Mouse (Mus musculus) kidney, postnatal 0 days (tissue): ENCODE results near the gene Acta2. TPM values are rescaled to one million over a fixed set of nuclear protein-coding genes. Genes with fewer than 3 reads are reported as not detected.
A peak's percentile ranks its signal among the peaks of the same experiment; 100 is the strongest.

ENCODE experiments used
- ATAC-seq: fragments of 200-750 bp; cut with Nextera tagmentation; replicated peaks from 2 replicates; pipeline ENCODE4 v1.8.0; 2017; ENCODE audit warnings: low read depth, moderate number of reproducible peaks, moderate TSS enrichment, moderate library complexity; ENCODE audit not compliant: low FRiP score
- DNase-seq: peaks from one replicate; pipeline ENCODE4 v3.0.0-alpha.2; 2016; ENCODE audit warnings: low spot score
- H3K27ac ChIP-seq: fragments of 300-500 bp; sonication (generic); 2 replicates; pipeline ENCODE4 v1.5.1; 2014; ENCODE audit warnings: mild to moderate bottlenecking
- H3K27me3 ChIP-seq: fragments of 300-500 bp; sonication (generic); 2 replicates; pipeline ENCODE4 v1.6.1; 2014; ENCODE audit warnings: low read length, mixed read lengths; ENCODE audit not compliant: insufficient read depth
- H3K36me3 ChIP-seq: fragments of 300-500 bp; sonication (generic); 2 replicates; pipeline ENCODE4 v1.6.1; 2014; ENCODE audit warnings: low read length, mixed read lengths; ENCODE audit not compliant: insufficient read depth
- H3K4me1 ChIP-seq: fragments of 300-500 bp; sonication (generic); replicated peaks from 2 replicates; pipeline ENCODE4 v1.6.1; 2014; ENCODE audit warnings: antibody characterized with exemption, low read length, mixed read lengths; ENCODE audit not compliant: insufficient read depth
- H3K4me2 ChIP-seq: fragments of 300-500 bp; sonication (generic); 2 replicates; pipeline ENCODE4 v1.6.1; 2014; ENCODE audit warnings: mild to moderate bottlenecking, low read length, moderate library complexity, mixed read lengths
- H3K4me3 ChIP-seq: fragments of 300-500 bp; sonication (generic); replicated peaks from 2 replicates; pipeline ENCODE4 v1.5.1; 2014; ENCODE audit warnings: low read depth, low read length
- H3K9ac ChIP-seq: fragments of 300-500 bp; sonication (generic); 2 replicates; pipeline ENCODE4 v1.6.1; 2014; ENCODE audit warnings: low read depth, low read length
- H3K9me3 ChIP-seq: fragments of 300-500 bp; sonication (generic); replicated peaks from 2 replicates; pipeline ENCODE4 v1.6.1; 2016; ENCODE audit warnings: low read length, inconsistent platforms, mixed read lengths
- CTCF ChIP-seq: IDR thresholded peaks from 2 replicates; pipeline ENCODE4 v1.5.1; 2016; ENCODE audit warnings: antibody characterized with exemption, low read depth, mild to moderate bottlenecking, moderate library complexity
- WGBS: fragments of 180-500 bp; shearing (Covaris S2); extraction: QIAGEN DNeasy Blood & Tissue Kit; methylation state at CpG from one replicate; pipeline ENCODE4 v1.1.7; 2014; 5-methylcytosine and 5-hydroxymethylcytosine counted together
- polyA plus RNA-seq: library from polyadenylated mRNA; unstranded; fragments of >200 nt; fragmentation: Nextera tagmentation; extraction: Ambion mirVana; gene quantifications from 2 replicates; pipeline ENCODE4 v1.2.1, GENCODE M21; 2015

Acta2 gene
- polyA plus RNA-seq, 1 experiment from 2014 or later = 450 TPM

- WGBS = 60% methylated on average over 2 of the region's 2 CpGs
These were observed 55.9 kb downstream of the Acta2 start for GRCm38 (mm10) chr19:34199488-34199887.

GRCm38 (mm10) chr19:34198901-34199300 lies 56.5 kb downstream of the Acta2 start:
- WGBS = 84% methylated on average over 4 of the region's 4 CpGs
- H3K9me3 ChIP-seq = no peaks in the 10 kb centered on the region
- no peaks in the 10 kb centered on the region for H3K36me3 ChIP-seq
- no peak for TF ChIP-seq CTCF
- no peak overlapping the region for H3K9ac ChIP-seq
- no peaks in the 10 kb centered on the region; the same call in 1 of the 2 replicates for H3K4me1 ChIP-seq
- no peak overlapping the region for H3K4me3 ChIP-seq
- H3K27me3 ChIP-seq = no peaks in the 10 kb centered on the region
- ATAC-seq (no peak), DNase-seq (no peak)
- no peak overlapping the region for H3K27ac ChIP-seq
- H3K4me2 ChIP-seq = no peak overlapping the region

More at GRCm38 (mm10) chr19:34199488-34199887, 55.9 kb downstream of the Acta2 start:
- Histone ChIP-seq H3K27ac (no peak overlapping the region), H3K4me3 (no peak overlapping the region), H3K9ac (no peak overlapping the region), H3K36me3 (no peaks in the 10 kb centered on the region), H3K4me2 (no peak overlapping the region), H3K4me1 (no peaks in the 10 kb centered on the region; the same call in 1 of the 2 replicates), H3K9me3 (no peaks in the 10 kb centered on the region), H3K27me3 (no peaks in the 10 kb centered on the region)
- no peak for ATAC-seq
- no peak for DNase-seq
- TF ChIP-seq CTCF = no peak

GRCm38 (mm10) chr19:34198066-34198465 lies 57.3 kb downstream of the Acta2 start:
- Histone ChIP-seq H3K4me2 (no peak overlapping the region), H3K4me1 (no peaks in the 10 kb centered on the region; the same call in 1 of the 2 replicates), H3K9me3 (no peaks in the 10 kb centered on the region), H3K36me3 (no peaks in the 10 kb centered on the region), H3K27ac (no peak overlapping the region), H3K9ac (no peak overlapping the region), H3K4me3 (no peak overlapping the region), H3K27me3 (no peaks in the 10 kb centered on the region)
- no peak for TF ChIP-seq CTCF
- DNase-seq = no peak
- 80% methylated on average over 1 of the region's 1 CpGs for WGBS
- no peak for ATAC-seq

DNA sequence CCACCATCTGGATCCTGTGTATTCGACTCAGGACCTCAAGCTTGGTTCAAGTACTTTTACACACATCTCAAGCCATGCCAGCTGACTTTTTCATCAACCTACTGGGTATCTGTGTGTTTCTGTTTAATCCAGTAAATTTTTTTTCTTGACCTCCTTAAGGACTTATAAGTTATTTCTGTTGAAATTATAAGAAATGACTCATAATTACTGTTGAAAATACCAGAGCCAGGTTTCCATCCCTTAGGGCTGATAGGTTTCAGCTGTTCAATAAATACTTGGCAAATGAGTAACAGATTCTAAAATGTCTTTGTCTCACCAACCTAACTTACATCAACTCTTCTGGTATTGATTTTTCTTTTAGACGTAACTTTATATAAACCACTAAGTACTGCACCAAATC lies 60.4 kb downstream of the Acta2 start:
- no peak for TF ChIP-seq CTCF
- 77% methylated on average over 2 of the region's 2 CpGs for WGBS
- Histone ChIP-seq H3K27ac (no peak overlapping the region), H3K4me2 (no peak overlapping the region), H3K4me1 (peaks cover 3% of the 10 kb centered on the region; the same call in 1 of the 2 replicates), H3K9ac (no peak overlapping the region), H3K9me3 (no peaks in the 10 kb centered on the region), H3K4me3 (no peak overlapping the region), H3K27me3 (no peaks in the 10 kb centered on the region), H3K36me3 (no peaks in the 10 kb centered on the region)
- ATAC-seq (no peak), DNase-seq (no peak)

GRCm38 (mm10) chr19:34194132-34194745 lies 61.2 kb downstream of the Acta2 start:
- Histone ChIP-seq H3K4me2 (no peak overlapping the region; the same call in 1 of the 2 replicates), H3K27me3 (no peaks in the 10 kb centered on the region), H3K27ac (no peak overlapping the region), H3K4me3 (no peak overlapping the region), H3K9me3 (no peaks in the 10 kb centered on the region), H3K9ac (no peak overlapping the region), H3K36me3 (no peaks in the 10 kb centered on the region), H3K4me1 (peaks cover 3% of the 10 kb centered on the region; the same call in 1 of the 2 replicates)
- WGBS = 97% methylated on average over 6 of the region's 6 CpGs
- no peak for DNase-seq
- ATAC-seq = no peak
- no peak for TF ChIP-seq CTCF

GRCm38 (mm10) chr19:34193683-34194082 lies 61.7 kb downstream of the Acta2 start:
- H3K9ac ChIP-seq = no peak overlapping the region
- H3K9me3 ChIP-seq = no peaks in the 10 kb centered on the region
- no peak overlapping the region for H3K27ac ChIP-seq
- no peak for TF ChIP-seq CTCF
- WGBS = 68% methylated on average over 9 of the region's 9 CpGs
- no peaks in the 10 kb centered on the region for H3K27me3 ChIP-seq
- H3K4me3 ChIP-seq = no peak overlapping the region
- ATAC-seq (no peak), DNase-seq (no peak)
- H3K4me1 ChIP-seq = peaks cover 3% of the 10 kb centered on the region; the same call in 1 of the 2 replicates
- peak overlapping the region; percentile 99 for H3K4me2 ChIP-seq
- H3K36me3 ChIP-seq = no peaks in the 10 kb centered on the region
